Mouse (Mus musculus): ENCODE data around the gene Ryk.

The Ryk gene

DNA sequence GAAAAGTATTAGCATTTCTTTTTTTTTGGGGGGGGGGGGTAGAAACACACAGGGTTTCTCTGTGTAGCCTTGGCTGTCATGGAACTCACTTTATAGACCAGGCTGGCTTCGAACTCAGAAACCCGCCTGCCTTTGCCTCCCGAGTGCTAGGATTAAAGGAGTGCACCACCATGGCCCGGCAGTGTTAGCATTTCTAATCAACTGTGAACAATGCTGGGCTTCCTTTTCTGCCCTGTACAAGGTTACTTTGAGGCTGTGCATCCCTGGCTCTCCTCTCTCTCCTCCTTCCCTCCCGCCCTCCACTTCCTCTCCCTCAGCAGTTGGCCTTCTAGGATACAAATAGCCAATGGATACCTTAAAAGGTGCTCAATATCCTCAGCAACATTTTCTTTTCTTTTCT is 114.0 kb downstream of the Ryk start:
- no peak for DNase-seq (ENCODE audit: low read depth, low spot score)

DNA sequence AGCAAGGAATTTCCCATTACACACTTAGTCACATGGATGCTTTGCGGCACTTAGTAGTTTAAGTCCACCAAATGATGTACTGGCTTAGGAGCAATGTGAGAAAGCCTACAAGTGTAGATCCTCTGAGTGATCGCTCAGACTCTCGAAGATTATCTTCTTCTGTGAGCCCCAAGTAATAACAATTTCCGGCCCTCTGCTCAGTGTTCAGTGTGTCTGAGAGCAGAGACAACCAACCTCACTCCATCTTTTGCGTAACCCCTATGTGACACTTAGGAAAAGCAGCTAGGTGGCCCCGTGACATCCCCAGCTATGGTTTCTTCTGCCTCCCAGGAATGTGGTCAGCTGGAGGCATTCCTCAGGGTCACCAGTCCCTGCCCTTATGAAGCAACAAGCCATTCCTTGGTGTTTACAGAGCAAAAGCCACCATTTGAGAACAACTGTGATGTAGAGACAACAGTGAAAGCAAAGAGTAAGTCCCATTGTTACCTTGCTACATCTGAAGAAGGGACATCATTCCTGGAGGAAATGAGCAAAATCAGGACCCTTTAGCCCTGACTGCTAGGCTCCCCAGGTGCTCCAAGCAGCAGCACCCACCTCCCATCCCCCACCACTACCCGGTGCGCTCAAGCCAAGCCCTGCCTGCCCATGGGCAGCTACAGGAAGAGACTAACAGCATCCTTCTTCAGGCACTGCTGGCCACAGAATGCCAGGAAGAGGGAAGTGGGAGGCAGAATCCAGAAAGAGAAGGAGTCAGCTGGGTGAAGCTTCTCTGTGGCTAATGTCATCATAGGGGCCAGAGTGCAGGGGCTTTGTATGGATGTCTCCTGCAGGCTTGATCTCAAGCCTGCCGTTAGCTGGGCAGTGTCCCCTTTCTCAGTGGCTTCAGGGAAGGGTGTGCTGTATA is 116.6 kb downstream of the Ryk start:
- no peak for DNase-seq (ENCODE audit: low read depth, low spot score)

DNA sequence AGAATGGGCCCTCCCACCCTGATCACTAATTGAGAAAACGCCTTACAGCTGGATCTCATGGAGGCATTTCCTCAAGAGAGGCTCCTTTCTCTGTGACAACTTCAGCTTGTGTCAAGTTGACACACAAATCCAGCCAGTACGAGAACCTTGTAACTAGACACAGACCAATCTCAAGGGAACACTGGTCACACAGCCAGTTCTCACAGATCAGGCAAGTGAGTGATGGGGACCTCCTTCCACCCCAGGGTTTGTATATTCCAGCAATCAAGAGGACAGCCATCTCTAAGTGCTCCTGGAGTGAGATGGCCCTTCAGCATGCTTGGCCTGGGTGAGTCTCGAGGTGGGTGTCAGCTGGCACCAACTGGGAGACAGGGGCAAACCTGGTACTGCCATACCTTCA is 121.1 kb downstream of the Ryk start:
- DNase-seq (ENCODE audit: low read depth, low spot score) = no peak
